In genomic region chr4:128884711-128885095, GRCm38 (mm10) we compare ENCODE assay signal across 8 mouse cellular contexts. TPM values are rescaled to one million over a fixed set of nuclear protein-coding genes. Genes with fewer than 3 reads are reported as not detected.
A peak's percentile ranks its signal among the peaks of the same experiment; 100 is the strongest.
DNase-seq lines count a peak whose midpoint lies in the region; ATAC-seq and TF ChIP-seq lines count a peak whose summit lies in the region.

No protein-coding gene starts in this region.

- WGBS in heart, embryonic 10.5 days, result 54% methylated on average over 5 of the region's 5 CpGs
- WGBS in hindbrain, embryonic 12.5 days, result 51% methylated on average over 5 of the region's 5 CpGs
- WGBS in midbrain, embryonic 10.5 days, result 62% methylated on average over 5 of the region's 5 CpGs

- H3K4me3 ChIP-seq in heart, embryonic 10.5 days, result peak overlapping the region; percentile 89
- H3K4me3 ChIP-seq in hindbrain, embryonic 12.5 days, result peak overlapping the region; percentile 77
- H3K4me3 ChIP-seq in midbrain, embryonic 10.5 days, result peak overlapping the region; percentile 88

- H3K4me1 ChIP-seq in heart, embryonic 10.5 days, result peaks cover 29% of the 10 kb centered on the region
- H3K4me1 ChIP-seq in hindbrain, embryonic 12.5 days, result peaks cover 41% of the 10 kb centered on the region
- peaks cover 48% of the 10 kb centered on the region for H3K4me1 ChIP-seq in midbrain, embryonic 10.5 days

- peak overlapping the region; percentile 95 for H3K4me2 ChIP-seq in hindbrain, embryonic 12.5 days (replicated peaks)

- in situ Hi-C loops in Patski (cut with MboI; ENCODE audit: low pct_unique_long_range_greater_than_20kb), result no loop called here

- no peak for DNase-seq in heart, embryonic 10.5 days (ENCODE audit: low spot score)
- no peak for DNase-seq in heart, adult 18-20 months
- no peak for DNase-seq in Patski (ENCODE audit: low read depth, low spot score)
- no peak for DNase-seq in midbrain, embryonic 10.5 days (ENCODE audit: low spot score)
- no peak for DNase-seq in c-Kit-positive CD71-positive TER-119-positive erythroid progenitor cells, embryonic 14.5 days (ENCODE audit: low spot score)
- no peak for DNase-seq in ovary, postnatal 14 days (ENCODE audit: low spot score)
- no peak for DNase-seq in gastrocnemius, adult 8-10 months (ENCODE audit: low spot score in 2 of 2)

- TF ChIP-seq CTCF in Patski (IDR thresholded peaks at IDR 0.05), result no peak

- peak overlapping the region; percentile 85 for H3K9ac ChIP-seq in hindbrain, embryonic 12.5 days

- peaks cover 39% of the 10 kb centered on the region for H3K27me3 ChIP-seq in heart, embryonic 10.5 days (ENCODE audit: insufficient read depth, poor library complexity, severe bottlenecking)
- no peaks in the 10 kb centered on the region for H3K27me3 ChIP-seq in Patski
- no peaks in the 10 kb centered on the region for H3K27me3 ChIP-seq in hindbrain, embryonic 12.5 days
- H3K27me3 ChIP-seq in midbrain, embryonic 10.5 days (ENCODE audit: low read depth, poor library complexity, severe bottlenecking), result peaks cover 43% of the 10 kb centered on the region

- ATAC-seq in Patski, result peak; percentile 3
- no peak for ATAC-seq in hindbrain, embryonic 12.5 days (ENCODE audit: low FRiP score)

- H3K36me3 ChIP-seq in heart, embryonic 10.5 days, result peaks cover 12% of the 10 kb centered on the region; the same call in 1 of the 2 replicates
- no peaks in the 10 kb centered on the region for H3K36me3 ChIP-seq in hindbrain, embryonic 12.5 days
- peaks cover 4% of the 10 kb centered on the region; the same call in 1 of the 2 replicates for H3K36me3 ChIP-seq in midbrain, embryonic 10.5 days

- CTCF ChIA-PET in Patski (lab: Charles Lee), result interaction anchor here (1.0 kb wide), 1 partner anchor 173 kb away, joined by 3 read pairs; no protein-coding TSS in a partner anchor

- no peaks in the 10 kb centered on the region for H3K9me3 ChIP-seq in heart, embryonic 10.5 days
- H3K9me3 ChIP-seq in hindbrain, embryonic 12.5 days (replicated peaks), result 0 out of 2 replicates have a peak, but pooled peaks cover 5% of the 10 kb centered on the region
- peaks cover 6% of the 10 kb centered on the region for H3K9me3 ChIP-seq in midbrain, embryonic 10.5 days (replicated peaks)

- 0 out of 2 replicates have a peak overlapping the region, but pooled peaks have one; percentile 87 for H3K27ac ChIP-seq in heart, embryonic 10.5 days
- peak overlapping the region; percentile 82; the same call in 1 of the 2 replicates for H3K27ac ChIP-seq in hindbrain, embryonic 12.5 days
- H3K27ac ChIP-seq in midbrain, embryonic 10.5 days (replicated peaks), result peak overlapping the region; percentile 83

- POLR2A ChIA-PET in Patski (lab: Charles Lee), result interaction anchor here (0.6 kb wide), 1 partner anchor 39 kb away, joined by 3 read pairs; no protein-coding TSS in a partner anchor

RNA-seq across cellular contexts. Expression of gene Trim62, which starts 1.3 kb away (rescaled TPM):
- polyA plus RNA-seq in heart, embryonic 10.5 days (2016; fragmentation: Nextera tagmentation; extraction: Ambion mirVana), result 4.1 and 6.5 TPM in 2 replicates
- 1 to 10 TPM; 1.1 to 1.3 TPM for total RNA-seq in heart, adult 18-20 months (2021)
- polyA plus RNA-seq in Patski (2021), result 2.2 TPM
- 21.5 and 24.9 TPM in 2 replicates for polyA plus RNA-seq in hindbrain, embryonic 12.5 days (2016; fragmentation: Nextera tagmentation; extraction: Ambion mirVana)
- polyA plus RNA-seq in midbrain, embryonic 10.5 days (2016; fragmentation: Nextera tagmentation; extraction: Ambion mirVana), result 7.6 and 10.0 TPM in 2 replicates
- under 1 TPM; 0.36 to 0.67 (median 0.45) TPM for total RNA-seq in gastrocnemius, adult 8-10 months (2022)
